Mouse (Mus musculus): Measurements from ENCODE around the gene Sstr3.

GRCm38 (mm10) chr15:78587050-78587994, 42.8 kb upstream of the Sstr3 start:
- TF ChIP-seq CTCF (IDR thresholded peaks at IDR 0.05; ENCODE audit: low read depth) (peak; percentile 96), EP300 (optimal IDR thresholded peaks at IDR 0.05) (no peak)
